Mouse (Mus musculus): ENCODE data around the gene Prkab2.

Gene Prkab2

GRCm38 (mm10) chr3:97693806-97694205 lies 35.8 kb downstream of the Prkab2 start:
- H3K36me3 ChIP-seq (ENCODE audit: control insufficient read depth, insufficient read depth, low read length, poor library complexity, severe bottlenecking), result no peaks in the 10 kb centered on the region
- no peak for DNase-seq (ENCODE audit: low read depth, low spot score)

GRCm38 (mm10) chr3:97696866-97697265 lies 38.9 kb downstream of the Prkab2 start:
- Histone ChIP-seq H3K27me3 (ENCODE audit: control insufficient read depth, insufficient read depth, low read length, poor library complexity, severe bottlenecking) (no peaks in the 10 kb centered on the region), H3K36me3 (ENCODE audit: control insufficient read depth, insufficient read depth, low read length, poor library complexity, severe bottlenecking) (no peaks in the 10 kb centered on the region)
- no peak for DNase-seq (ENCODE audit: low read depth, low spot score)

More at GRCm38 (mm10) chr3:97693806-97694205, 35.8 kb downstream of the Prkab2 start:
- no peaks in the 10 kb centered on the region for H3K27me3 ChIP-seq (ENCODE audit: control insufficient read depth, insufficient read depth, low read length, poor library complexity, severe bottlenecking)

GRCm38 (mm10) chr3:97697291-97697690 lies 39.3 kb downstream of the Prkab2 start:
- Histone ChIP-seq H3K36me3 (ENCODE audit: control insufficient read depth, insufficient read depth, low read length, poor library complexity, severe bottlenecking) (no peaks in the 10 kb centered on the region), H3K27me3 (ENCODE audit: control insufficient read depth, insufficient read depth, low read length, poor library complexity, severe bottlenecking) (no peaks in the 10 kb centered on the region)
- no peak for DNase-seq (ENCODE audit: low read depth, low spot score)

GRCm38 (mm10) chr3:97699061-97699460 lies 41.1 kb downstream of the Prkab2 start:
- DNase-seq (ENCODE audit: low read depth, low spot score), result no peak
- H3K27me3 ChIP-seq (ENCODE audit: control insufficient read depth, insufficient read depth, low read length, poor library complexity, severe bottlenecking), result no peaks in the 10 kb centered on the region
- no peaks in the 10 kb centered on the region for H3K36me3 ChIP-seq (ENCODE audit: control insufficient read depth, insufficient read depth, low read length, poor library complexity, severe bottlenecking)

GRCm38 (mm10) chr3:97701198-97701597 lies 43.2 kb downstream of the Prkab2 start:
- DNase-seq (ENCODE audit: low read depth, low spot score), result no peak
- no peaks in the 10 kb centered on the region for H3K36me3 ChIP-seq (ENCODE audit: control insufficient read depth, insufficient read depth, low read length, poor library complexity, severe bottlenecking)
- H3K27me3 ChIP-seq (ENCODE audit: control insufficient read depth, insufficient read depth, low read length, poor library complexity, severe bottlenecking), result no peaks in the 10 kb centered on the region

GRCm38 (mm10) chr3:97702448-97703080 lies 44.6 kb downstream of the Prkab2 start:
- Histone ChIP-seq H3K36me3 (ENCODE audit: control insufficient read depth, insufficient read depth, low read length, poor library complexity, severe bottlenecking) (no peaks in the 10 kb centered on the region), H3K27me3 (ENCODE audit: control insufficient read depth, insufficient read depth, low read length, poor library complexity, severe bottlenecking) (no peaks in the 10 kb centered on the region)
- no peak for DNase-seq (ENCODE audit: low read depth, low spot score)

- H3K36me3 ChIP-seq (ENCODE audit: control insufficient read depth, insufficient read depth, low read length, poor library complexity, severe bottlenecking), result no peaks in the 10 kb centered on the region
- no peak for DNase-seq (ENCODE audit: low read depth, low spot score)
- H3K27me3 ChIP-seq (ENCODE audit: control insufficient read depth, insufficient read depth, low read length, poor library complexity, severe bottlenecking), result no peaks in the 10 kb centered on the region
These were observed 47.5 kb downstream of the Prkab2 start for GRCm38 (mm10) chr3:97705508-97705907.

GRCm38 (mm10) chr3:97706561-97706960 lies 48.6 kb downstream of the Prkab2 start:
- Histone ChIP-seq H3K36me3 (ENCODE audit: control insufficient read depth, insufficient read depth, low read length, poor library complexity, severe bottlenecking) (no peaks in the 10 kb centered on the region), H3K27me3 (ENCODE audit: control insufficient read depth, insufficient read depth, low read length, poor library complexity, severe bottlenecking) (no peaks in the 10 kb centered on the region)
- DNase-seq (ENCODE audit: low read depth, low spot score), result no peak

- no peak for DNase-seq (ENCODE audit: low read depth, low spot score)
- Histone ChIP-seq H3K27me3 (ENCODE audit: control insufficient read depth, insufficient read depth, low read length, poor library complexity, severe bottlenecking) (no peaks in the 10 kb centered on the region), H3K36me3 (ENCODE audit: control insufficient read depth, insufficient read depth, low read length, poor library complexity, severe bottlenecking) (no peaks in the 10 kb centered on the region)
These were observed 52.1 kb downstream of the Prkab2 start for GRCm38 (mm10) chr3:97710134-97710533.

- H3K36me3 ChIP-seq (ENCODE audit: control insufficient read depth, insufficient read depth, low read length, poor library complexity, severe bottlenecking), result no peaks in the 10 kb centered on the region
- no peak for DNase-seq (ENCODE audit: low read depth, low spot score)
- no peaks in the 10 kb centered on the region for H3K27me3 ChIP-seq (ENCODE audit: control insufficient read depth, insufficient read depth, low read length, poor library complexity, severe bottlenecking)
These were observed 52.9 kb downstream of the Prkab2 start for GRCm38 (mm10) chr3:97710881-97711280.

GRCm38 (mm10) chr3:97715922-97716321 lies 57.9 kb downstream of the Prkab2 start:
- no peaks in the 10 kb centered on the region for H3K27me3 ChIP-seq (ENCODE audit: control insufficient read depth, insufficient read depth, low read length, poor library complexity, severe bottlenecking)
- no peak for DNase-seq (ENCODE audit: low read depth, low spot score)
- H3K36me3 ChIP-seq (ENCODE audit: control insufficient read depth, insufficient read depth, low read length, poor library complexity, severe bottlenecking), result no peaks in the 10 kb centered on the region

GRCm38 (mm10) chr3:97719116-97719515 lies 61.1 kb downstream of the Prkab2 start:
- DNase-seq (ENCODE audit: low read depth, low spot score), result no peak
- Histone ChIP-seq H3K27me3 (ENCODE audit: control insufficient read depth, insufficient read depth, low read length, poor library complexity, severe bottlenecking) (no peaks in the 10 kb centered on the region), H3K36me3 (ENCODE audit: control insufficient read depth, insufficient read depth, low read length, poor library complexity, severe bottlenecking) (no peaks in the 10 kb centered on the region)

Measured in splenic B cell, adult 2 months (primary cell).